Mouse (Mus musculus): ENCODE data around the gene AU022252. TPM values are rescaled to one million over a fixed set of nuclear protein-coding genes. Genes with fewer than 3 reads are reported as not detected.

Gene AU022252
- polyA plus RNA-seq, 1 experiment from 2014 or later, result 35.1 TPM

DNA sequence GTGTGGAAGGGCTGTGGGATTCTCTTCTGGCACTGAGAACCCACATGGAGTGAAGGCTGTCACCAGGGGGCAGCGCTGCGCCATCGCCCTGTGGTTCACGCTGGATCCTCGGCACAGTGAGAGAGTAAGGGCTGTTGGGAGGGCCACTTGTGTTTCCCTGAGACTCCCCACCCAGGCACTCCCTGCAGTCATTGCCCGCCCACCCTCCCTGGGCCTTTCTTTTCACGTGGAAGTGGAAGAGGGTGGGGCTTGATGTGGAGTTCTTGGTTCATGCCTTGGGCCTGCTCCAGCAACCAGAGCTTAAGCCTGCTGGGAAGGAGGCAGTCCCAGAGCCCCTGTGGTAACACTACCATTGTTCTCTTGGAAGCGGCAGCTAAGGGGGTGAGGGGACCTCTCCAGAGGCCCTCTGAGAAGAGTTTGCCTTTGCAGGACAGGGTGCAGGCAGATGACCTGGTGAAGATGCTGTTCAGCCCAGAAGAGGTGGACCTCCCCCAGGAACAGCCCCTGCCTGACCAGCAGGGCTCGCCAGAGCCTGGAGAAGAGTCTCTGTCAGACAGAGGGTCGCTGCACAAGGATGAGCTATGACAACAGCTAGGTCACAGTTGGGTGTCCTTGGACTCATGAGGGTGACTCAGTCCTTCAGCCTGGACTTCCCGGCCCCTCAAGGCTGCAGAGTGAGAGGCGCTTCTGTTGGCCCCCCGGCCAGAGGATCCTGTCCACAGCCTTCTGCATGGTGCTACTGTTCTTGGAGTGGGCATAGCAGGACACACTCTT lies 15.1 kb upstream of the AU022252 start:
- no peak overlapping the region for H3K4me2 ChIP-seq (ENCODE audit: low read depth, low read length)
- no peak overlapping the region for H3K9ac ChIP-seq (replicated peaks; ENCODE audit: low read length)
- H3K36me3 ChIP-seq (replicated peaks; ENCODE audit: control insufficient read depth, insufficient read depth, low read depth, low read length), result no peaks in the 10 kb centered on the region; the same call in 1 of the 2 replicates
- no peak overlapping the region for H3K27ac ChIP-seq (replicated peaks; ENCODE audit: low read depth, low read length)
- no peaks in the 10 kb centered on the region for H3K27me3 ChIP-seq (ENCODE audit: control insufficient read depth, insufficient read depth, low read length)
- no peak overlapping the region for H3K4me3 ChIP-seq (ENCODE audit: low read depth, low read length)
- H3K4me1 ChIP-seq (ENCODE audit: control insufficient read depth, insufficient read depth, low read length), result no peaks in the 10 kb centered on the region
- 32% methylated on average over 13 of the region's 13 CpGs for WGBS
- no peaks in the 10 kb centered on the region for H3K9me3 ChIP-seq (replicated peaks; ENCODE audit: control insufficient read depth, low read length)
- ATAC-seq (replicated peaks; ENCODE audit: insufficient number of reproducible peaks, low FRiP score, low TSS enrichment, low read depth) (peak; percentile 55; the same call in 1 of the 2 replicates), DNase-seq (ENCODE audit: low spot score) (peak; percentile 64)

DNA sequence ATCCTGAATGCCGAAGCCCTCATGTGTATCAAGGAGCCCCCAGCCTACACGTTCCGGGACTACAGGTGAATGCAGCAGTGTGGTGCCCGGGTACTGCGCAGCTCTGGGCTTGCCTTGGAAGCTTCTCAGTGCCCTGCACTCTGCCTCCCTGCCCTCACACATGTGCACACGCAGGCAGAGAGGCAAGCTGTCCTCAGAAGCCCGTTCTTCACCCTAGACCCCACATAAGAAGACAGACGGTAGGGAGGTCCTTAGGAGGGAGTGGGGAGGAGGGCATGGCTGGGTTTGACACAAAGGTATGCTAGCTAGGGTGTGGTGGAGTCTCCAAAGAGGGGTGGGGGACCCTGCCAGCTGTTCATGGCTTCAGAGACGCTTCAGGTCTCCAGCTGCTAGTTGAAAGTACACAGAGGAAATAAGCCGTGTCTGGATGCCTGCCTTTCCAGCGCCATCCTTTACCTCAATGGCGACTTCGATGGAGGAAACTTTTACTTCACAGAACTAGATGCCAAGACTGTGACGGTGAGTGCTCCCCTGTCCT lies 14.2 kb upstream of the AU022252 start:
- Histone ChIP-seq H3K27me3 (ENCODE audit: control insufficient read depth, insufficient read depth, low read length) (no peaks in the 10 kb centered on the region), H3K9me3 (replicated peaks; ENCODE audit: control insufficient read depth, low read length) (no peaks in the 10 kb centered on the region), H3K4me2 (ENCODE audit: low read depth, low read length) (no peak overlapping the region), H3K36me3 (replicated peaks; ENCODE audit: control insufficient read depth, insufficient read depth, low read depth, low read length) (no peaks in the 10 kb centered on the region; the same call in none of the 2 replicates), H3K4me3 (ENCODE audit: low read depth, low read length) (no peak overlapping the region), H3K9ac (replicated peaks; ENCODE audit: low read length) (no peak overlapping the region), H3K27ac (replicated peaks; ENCODE audit: low read depth, low read length) (no peak overlapping the region), H3K4me1 (ENCODE audit: control insufficient read depth, insufficient read depth, low read length) (no peaks in the 10 kb centered on the region)
- DNase-seq (ENCODE audit: low spot score), result no peak
- no peak for ATAC-seq (replicated peaks; ENCODE audit: insufficient number of reproducible peaks, low FRiP score, low TSS enrichment, low read depth)
- WGBS, result 77% methylated on average over 14 of the region's 14 CpGs

DNA sequence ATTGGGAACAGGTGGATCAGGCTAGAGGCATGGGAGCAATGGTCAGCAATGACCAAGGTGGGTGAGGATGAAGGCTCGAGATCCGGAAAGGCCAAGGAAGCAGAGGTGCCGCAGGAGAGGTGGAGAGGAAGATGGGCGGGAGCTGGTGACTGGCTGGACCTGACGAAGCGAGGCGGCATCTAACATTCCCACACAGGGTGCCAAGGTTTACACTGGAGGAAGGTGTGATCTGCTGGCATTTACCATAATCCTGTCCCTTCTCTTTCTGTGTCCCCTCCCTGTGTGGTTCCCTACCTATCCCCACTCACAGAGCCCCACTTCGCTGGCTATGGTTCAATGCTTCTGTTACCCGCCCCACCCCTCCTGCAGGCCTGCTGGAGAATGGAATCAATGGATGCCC lies 13.4 kb upstream of the AU022252 start:
- 88% methylated on average over 9 of the region's 9 CpGs for WGBS
- Histone ChIP-seq H3K4me2 (ENCODE audit: low read depth, low read length) (no peak overlapping the region), H3K27ac (replicated peaks; ENCODE audit: low read depth, low read length) (no peak overlapping the region), H3K9ac (replicated peaks; ENCODE audit: low read length) (no peak overlapping the region), H3K36me3 (replicated peaks; ENCODE audit: control insufficient read depth, insufficient read depth, low read depth, low read length) (no peaks in the 10 kb centered on the region; the same call in none of the 2 replicates), H3K27me3 (ENCODE audit: control insufficient read depth, insufficient read depth, low read length) (no peaks in the 10 kb centered on the region), H3K4me3 (ENCODE audit: low read depth, low read length) (no peak overlapping the region), H3K4me1 (ENCODE audit: control insufficient read depth, insufficient read depth, low read length) (no peaks in the 10 kb centered on the region), H3K9me3 (replicated peaks; ENCODE audit: control insufficient read depth, low read length) (no peaks in the 10 kb centered on the region)
- no peak for DNase-seq (ENCODE audit: low spot score)
- ATAC-seq (replicated peaks; ENCODE audit: insufficient number of reproducible peaks, low FRiP score, low TSS enrichment, low read depth), result no peak

DNA sequence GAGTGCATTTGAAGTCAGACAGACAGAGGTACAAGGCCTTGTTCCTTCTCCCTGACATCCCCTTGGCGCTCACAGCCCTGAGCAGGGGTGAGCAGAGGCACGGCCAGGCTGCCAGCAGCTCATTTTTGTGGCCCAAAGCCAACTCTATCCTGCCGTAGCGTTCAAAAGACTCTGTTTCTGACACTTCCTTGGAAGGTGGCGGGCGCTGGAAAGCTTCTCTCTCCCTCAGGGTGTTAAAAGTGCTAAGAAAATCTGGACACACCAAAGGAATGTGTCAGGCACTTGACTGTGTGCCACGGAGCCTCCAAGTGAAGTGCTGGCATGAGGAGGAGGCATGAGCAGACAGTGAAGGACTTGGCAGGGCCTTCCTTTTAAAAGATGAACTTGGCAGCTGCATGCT lies 13.0 kb upstream of the AU022252 start:
- Histone ChIP-seq H3K27me3 (ENCODE audit: control insufficient read depth, insufficient read depth, low read length) (no peaks in the 10 kb centered on the region), H3K4me1 (ENCODE audit: control insufficient read depth, insufficient read depth, low read length) (no peaks in the 10 kb centered on the region), H3K36me3 (replicated peaks; ENCODE audit: control insufficient read depth, insufficient read depth, low read depth, low read length) (no peaks in the 10 kb centered on the region; the same call in none of the 2 replicates), H3K4me3 (ENCODE audit: low read depth, low read length) (no peak overlapping the region), H3K27ac (replicated peaks; ENCODE audit: low read depth, low read length) (no peak overlapping the region), H3K9ac (replicated peaks; ENCODE audit: low read length) (no peak overlapping the region), H3K9me3 (replicated peaks; ENCODE audit: control insufficient read depth, low read length) (no peaks in the 10 kb centered on the region), H3K4me2 (ENCODE audit: low read depth, low read length) (no peak overlapping the region)
- ATAC-seq (replicated peaks; ENCODE audit: insufficient number of reproducible peaks, low FRiP score, low TSS enrichment, low read depth), result no peak
- DNase-seq (ENCODE audit: low spot score), result no peak
- 85% methylated on average over 7 of the region's 7 CpGs for WGBS

DNA sequence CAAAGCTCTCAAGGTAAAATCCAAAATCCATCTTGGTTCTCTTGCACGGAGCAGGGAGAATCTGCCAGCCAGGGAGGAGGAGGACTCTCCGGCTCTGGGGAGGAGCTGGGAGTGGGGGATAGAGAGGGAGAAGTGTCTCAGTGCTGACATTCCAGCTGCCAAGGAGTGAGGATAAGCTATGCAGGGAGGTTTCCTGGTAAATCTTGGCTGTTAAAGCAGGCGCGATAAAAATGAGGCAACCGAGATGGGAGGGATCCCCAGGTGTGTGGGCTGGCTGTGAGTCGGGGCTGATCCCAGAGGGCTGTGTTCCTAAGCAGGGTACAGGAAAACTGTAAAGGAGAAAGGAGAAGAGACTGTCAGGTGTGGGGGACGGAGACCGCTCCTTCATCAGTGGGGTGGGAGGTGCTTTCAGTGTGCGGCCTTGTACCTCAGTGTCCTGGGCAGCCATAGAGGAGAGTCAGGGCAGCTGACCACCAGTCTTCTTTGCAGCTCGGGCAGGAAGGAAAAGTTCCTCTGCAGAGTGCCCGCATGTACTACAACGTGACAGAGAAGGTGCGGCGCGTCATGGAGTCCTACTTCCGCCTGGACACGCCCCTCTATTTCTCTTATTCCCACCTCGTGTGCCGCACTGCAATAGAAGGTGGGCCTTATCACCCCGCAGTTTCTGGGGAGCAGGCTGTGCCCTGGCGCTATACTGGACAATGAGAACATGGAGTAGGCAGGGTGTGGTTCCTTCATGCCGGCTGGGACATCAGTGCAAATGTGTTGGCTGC lies 12.1 kb upstream of the AU022252 start:
- Histone ChIP-seq H3K9ac (replicated peaks; ENCODE audit: low read length) (no peak overlapping the region), H3K4me2 (ENCODE audit: low read depth, low read length) (no peak overlapping the region), H3K27ac (replicated peaks; ENCODE audit: low read depth, low read length) (no peak overlapping the region), H3K4me1 (ENCODE audit: control insufficient read depth, insufficient read depth, low read length) (no peaks in the 10 kb centered on the region), H3K9me3 (replicated peaks; ENCODE audit: control insufficient read depth, low read length) (no peaks in the 10 kb centered on the region), H3K36me3 (replicated peaks; ENCODE audit: control insufficient read depth, insufficient read depth, low read depth, low read length) (no peaks in the 10 kb centered on the region; the same call in none of the 2 replicates), H3K4me3 (ENCODE audit: low read depth, low read length) (no peak overlapping the region), H3K27me3 (ENCODE audit: control insufficient read depth, insufficient read depth, low read length) (no peaks in the 10 kb centered on the region)
- ATAC-seq (replicated peaks; ENCODE audit: insufficient number of reproducible peaks, low FRiP score, low TSS enrichment, low read depth), result no peak
- no peak for DNase-seq (ENCODE audit: low spot score)
- 80% methylated on average over 22 of the region's 22 CpGs for WGBS

DNA sequence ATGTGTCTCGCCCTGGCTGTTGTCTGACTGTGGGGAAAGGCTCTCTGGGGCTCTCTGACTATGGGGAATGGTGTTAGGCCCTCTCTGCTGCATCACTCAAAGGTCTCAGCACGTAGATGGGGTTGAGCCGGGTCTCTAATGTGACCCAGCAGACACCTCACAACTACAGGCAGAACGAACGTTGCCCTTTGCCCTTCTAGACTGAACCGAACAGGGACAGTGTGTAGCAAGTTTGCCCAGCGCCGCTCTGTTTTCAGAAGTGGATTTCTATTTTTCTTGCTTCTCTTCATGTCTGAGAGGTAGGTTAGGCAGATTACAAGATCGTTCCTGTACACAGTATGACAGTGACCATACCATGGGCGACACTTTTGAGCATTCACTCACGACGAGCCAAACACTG lies 10.1 kb upstream of the AU022252 start:
- H3K36me3 ChIP-seq (replicated peaks; ENCODE audit: control insufficient read depth, insufficient read depth, low read depth, low read length), result no peaks in the 10 kb centered on the region; the same call in none of the 2 replicates
- no peaks in the 10 kb centered on the region for H3K4me1 ChIP-seq (ENCODE audit: control insufficient read depth, insufficient read depth, low read length)
- DNase-seq (ENCODE audit: low spot score) (no peak), ATAC-seq (replicated peaks; ENCODE audit: insufficient number of reproducible peaks, low FRiP score, low TSS enrichment, low read depth) (no peak)
- no peak overlapping the region for H3K27ac ChIP-seq (replicated peaks; ENCODE audit: low read depth, low read length)
- H3K4me2 ChIP-seq (ENCODE audit: low read depth, low read length), result no peak overlapping the region
- no peak overlapping the region for H3K9ac ChIP-seq (replicated peaks; ENCODE audit: low read length)
- no peaks in the 10 kb centered on the region for H3K27me3 ChIP-seq (ENCODE audit: control insufficient read depth, insufficient read depth, low read length)
- H3K9me3 ChIP-seq (replicated peaks; ENCODE audit: control insufficient read depth, low read length), result no peaks in the 10 kb centered on the region
- H3K4me3 ChIP-seq (ENCODE audit: low read depth, low read length), result no peak overlapping the region
- WGBS, result 90% methylated on average over 12 of the region's 12 CpGs

DNA sequence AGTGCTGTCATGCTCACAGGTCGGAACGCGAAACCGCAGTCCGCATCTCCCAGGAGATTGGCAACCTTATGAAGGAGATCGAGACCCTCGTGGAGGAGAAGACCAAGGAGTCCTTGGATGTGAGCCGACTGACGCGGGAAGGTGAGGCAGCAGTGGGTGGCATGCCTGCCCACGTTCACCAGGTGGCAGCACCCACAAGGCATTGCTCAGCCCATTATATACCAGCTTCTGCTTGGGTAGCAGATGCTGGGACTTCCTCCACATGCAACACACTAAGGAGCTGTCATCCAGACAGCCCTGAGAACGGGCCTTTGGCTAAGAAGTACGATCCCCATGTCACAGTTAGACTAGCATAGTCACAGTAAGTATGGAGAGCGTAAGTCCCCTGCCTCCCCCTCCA lies 9.2 kb upstream of the AU022252 start:
- DNase-seq (ENCODE audit: low spot score) (no peak), ATAC-seq (replicated peaks; ENCODE audit: insufficient number of reproducible peaks, low FRiP score, low TSS enrichment, low read depth) (no peak)
- no peak overlapping the region for H3K4me3 ChIP-seq (ENCODE audit: low read depth, low read length)
- WGBS, result 83% methylated on average over 14 of the region's 14 CpGs
- H3K4me2 ChIP-seq (ENCODE audit: low read depth, low read length), result no peak overlapping the region
- H3K9me3 ChIP-seq (replicated peaks; ENCODE audit: control insufficient read depth, low read length), result no peaks in the 10 kb centered on the region
- no peak overlapping the region for H3K27ac ChIP-seq (replicated peaks; ENCODE audit: low read depth, low read length)
- no peaks in the 10 kb centered on the region for H3K27me3 ChIP-seq (ENCODE audit: control insufficient read depth, insufficient read depth, low read length)
- H3K9ac ChIP-seq (replicated peaks; ENCODE audit: low read length), result no peak overlapping the region
- no peaks in the 10 kb centered on the region for H3K4me1 ChIP-seq (ENCODE audit: control insufficient read depth, insufficient read depth, low read length)
- no peaks in the 10 kb centered on the region; the same call in none of the 2 replicates for H3K36me3 ChIP-seq (replicated peaks; ENCODE audit: control insufficient read depth, insufficient read depth, low read depth, low read length)
